Mouse (Mus musculus) CH12.LX (cell line): ENCODE results near the gene Gpm6b. TPM values are rescaled to one million over a fixed set of nuclear protein-coding genes. Genes with fewer than 3 reads are reported as not detected.

ENCODE experiments used
- DNase-seq: peaks from one replicate; pipeline ENCODE4 v3.0.0-alpha.2; 2013; ENCODE audit errors: extremely low read depth
- H3K27ac ChIP-seq: 2 replicates; pipeline ENCODE4 v1.5.1; 2012; ENCODE audit warnings: low read depth, mild to moderate bottlenecking, control low read depth, moderate library complexity; ENCODE audit not compliant: insufficient read depth
- H3K27me3 ChIP-seq: replicated peaks from 2 replicates; pipeline ENCODE3; 2012; ENCODE audit warnings: inconsistent platforms
- H3K36me3 ChIP-seq, 2 experiments: replicated peaks in 1 of 2; 2 replicates each; pipeline versions ENCODE3 to v1.6.1; 2012; ENCODE audit warnings: inconsistent platforms in 1 of 2, low read length in 1 of 2, mild to moderate bottlenecking in 1 of 2, mixed read lengths in 1 of 2, moderate library complexity in 1 of 2; ENCODE audit not compliant: control insufficient read depth in 1 of 2, insufficient read depth in 1 of 2
- H3K4me1 ChIP-seq, 2 experiments: 2 replicates each; pipeline ENCODE4 v1.6.1; 2012; ENCODE audit warnings: inconsistent platforms in 1 of 2, moderate library complexity in 1 of 2; ENCODE audit not compliant: insufficient read depth in 2 of 2, control insufficient read depth in 1 of 2
- H3K4me2 ChIP-seq: 2 replicates; pipeline ENCODE4 v1.6.1; 2012; ENCODE audit warnings: low read depth, mild to moderate bottlenecking, control low read depth; ENCODE audit not compliant: poor library complexity, insufficient read depth, severe bottlenecking
- H3K4me3 ChIP-seq, 3 experiments: fragments of 150-350 bp in 1 of 3; sonication (generic) in 1 of 3; replicated peaks in 1 of 3; 2 replicates each; pipeline versions ENCODE3 to v1.5.1; 2011 to 2012; ENCODE audit warnings: low read depth in 2 of 3, low read length in 2 of 3, mild to moderate bottlenecking in 2 of 3, moderate library complexity in 2 of 3, control low read depth in 1 of 3, improper control_type of control experiment in 1 of 3, inconsistent platforms in 1 of 3, mixed read lengths in 1 of 3; ENCODE audit not compliant: poor library complexity in 1 of 3
- H3K79me2 ChIP-seq: replicated peaks from 2 replicates; pipeline ENCODE4 v1.6.1; 2012; ENCODE audit warnings: mild to moderate bottlenecking, moderate library complexity; ENCODE audit not compliant: control insufficient read depth, poor library complexity, insufficient read depth, severe bottlenecking; ENCODE audit errors: extremely low read depth
- H3K9ac ChIP-seq: 2 replicates; pipeline ENCODE4 v1.6.1; 2012; ENCODE audit warnings: low read depth, mild to moderate bottlenecking, control low read depth, moderate library complexity; ENCODE audit not compliant: insufficient read depth
- H3K9me3 ChIP-seq: replicated peaks from 2 replicates; pipeline ENCODE3; 2012; ENCODE audit warnings: low read length, inconsistent platforms, mixed read lengths
- BHLHE40 ChIP-seq: IDR thresholded peaks from 2 replicates; pipeline ENCODE4 v1.6.1; 2011; ENCODE audit warnings: mild to moderate bottlenecking, low read depth, low read length, improper control_type of control experiment
- CHD1 ChIP-seq: IDR thresholded peaks from 2 replicates; pipeline ENCODE4 v1.6.1; 2012; ENCODE audit warnings: low read depth, low read length, improper control_type of control experiment, inconsistent platforms
- CTCF ChIP-seq, 2 experiments: IDR thresholded peaks in 1 of 2; conservative IDR thresholded peaks in 1 of 2; 2 replicates each; pipeline ENCODE4 v1.5.1; 2011 to 2012; ENCODE audit warnings: low read depth in 2 of 2, low read length in 2 of 2, improper control_type of control experiment in 1 of 2, inconsistent platforms in 1 of 2, mild to moderate bottlenecking in 1 of 2, moderate library complexity in 1 of 2
- E2F4 ChIP-seq: IDR thresholded peaks from 2 replicates; pipeline ENCODE4 v1.6.1; 2011; ENCODE audit warnings: low read depth, low read length, improper control_type of control experiment; ENCODE audit not compliant: insufficient replicate concordance
- ELF1 ChIP-seq: IDR thresholded peaks from 2 replicates; pipeline ENCODE4 v1.6.1; 2014; ENCODE audit warnings: low read depth, mild to moderate bottlenecking, inconsistent platforms, low read length, improper control_type of control experiment
- EP300 ChIP-seq: IDR thresholded peaks from 2 replicates; pipeline ENCODE4 v1.6.1; 2011; ENCODE audit warnings: low read length, improper control_type of control experiment
- GABPA ChIP-seq: IDR thresholded peaks from 2 replicates; pipeline ENCODE4 v1.6.1; 2012; ENCODE audit warnings: low read depth, low read length, improper control_type of control experiment, inconsistent platforms; ENCODE audit not compliant: insufficient replicate concordance
- HCFC1 ChIP-seq: IDR thresholded peaks from 2 replicates; pipeline ENCODE4 v1.6.1; 2012; ENCODE audit warnings: low read depth, mild to moderate bottlenecking, inconsistent platforms, low read length, improper control_type of control experiment
- IRF4 ChIP-seq: IDR thresholded peaks from 2 replicates; pipeline ENCODE4 v1.6.1; 2014; ENCODE audit warnings: low read depth, mild to moderate bottlenecking, inconsistent platforms, low read length, improper control_type of control experiment
- JUN ChIP-seq: IDR thresholded peaks from 2 replicates; pipeline ENCODE4 v1.6.1; 2011; ENCODE audit warnings: low read depth, mild to moderate bottlenecking, low read length, improper control_type of control experiment, moderate library complexity; ENCODE audit not compliant: insufficient read depth
- JUND ChIP-seq: conservative IDR thresholded peaks from 2 replicates; pipeline ENCODE4 v1.6.1; 2011; ENCODE audit warnings: low read depth, low read length, improper control_type of control experiment
- MAX ChIP-seq: IDR thresholded peaks from 2 replicates; pipeline ENCODE4 v1.6.1; 2011; ENCODE audit warnings: low read length, improper control_type of control experiment
- MAZ ChIP-seq: IDR thresholded peaks from 2 replicates; pipeline ENCODE4 v1.6.1; 2012; ENCODE audit warnings: low read depth, mild to moderate bottlenecking, inconsistent platforms, low read length, improper control_type of control experiment, moderate library complexity
- MEF2A ChIP-seq: IDR thresholded peaks from 2 replicates; pipeline ENCODE4 v1.6.1; 2014; ENCODE audit warnings: low read depth, mild to moderate bottlenecking, inconsistent platforms, low read length, improper control_type of control experiment, borderline replicate concordance
- MYC ChIP-seq: IDR thresholded peaks from 2 replicates; pipeline ENCODE4 v1.6.1; 2011; ENCODE audit warnings: low read depth, mild to moderate bottlenecking, improper control_type of control experiment, low read length
- NELFE ChIP-seq: IDR thresholded peaks from 2 replicates; pipeline ENCODE4 v1.6.1; 2011; ENCODE audit warnings: low read depth, low read length, improper control_type of control experiment
- NRF1 ChIP-seq: IDR thresholded peaks from 2 replicates; pipeline ENCODE4 v1.6.1; 2014; ENCODE audit warnings: low read depth, mild to moderate bottlenecking, inconsistent platforms, low read length, improper control_type of control experiment, moderate library complexity
- PAX5 ChIP-seq: IDR thresholded peaks from 2 replicates; pipeline ENCODE4 v1.6.1; 2012; ENCODE audit warnings: low read length, inconsistent platforms, mixed read lengths
- POLR2A ChIP-seq: IDR thresholded peaks from 2 replicates; pipeline ENCODE4 v1.6.1; 2011; ENCODE audit warnings: low read depth, mild to moderate bottlenecking, improper control_type of control experiment, low read length
- POLR2AphosphoS2 ChIP-seq: IDR thresholded peaks from 2 replicates; pipeline ENCODE4 v1.6.1; 2011; ENCODE audit warnings: low read depth, low read length, improper control_type of control experiment
- RAD21 ChIP-seq: IDR thresholded peaks from 2 replicates; pipeline ENCODE4 v1.6.1; 2011; ENCODE audit warnings: low read depth, mild to moderate bottlenecking, low read length, improper control_type of control experiment, moderate library complexity
- RCOR1 ChIP-seq: conservative IDR thresholded peaks from 2 replicates; pipeline ENCODE4 v1.6.1; 2012; ENCODE audit warnings: low read depth, mild to moderate bottlenecking, inconsistent platforms, low read length, improper control_type of control experiment
- SIN3A ChIP-seq: IDR thresholded peaks from 2 replicates; pipeline ENCODE4 v1.6.1; 2012; ENCODE audit warnings: low read length, improper control_type of control experiment, inconsistent platforms
- SMC3 ChIP-seq: IDR thresholded peaks from 2 replicates; pipeline ENCODE4 v1.6.1; 2011; ENCODE audit warnings: low read depth, low read length, improper control_type of control experiment
- TCF12 ChIP-seq: IDR thresholded peaks from 2 replicates; pipeline ENCODE4 v1.6.1; 2014; ENCODE audit warnings: low read depth, mild to moderate bottlenecking, inconsistent platforms, low read length, improper control_type of control experiment
- UBTF ChIP-seq: IDR thresholded peaks from 2 replicates; pipeline ENCODE4 v1.6.1; 2012; ENCODE audit warnings: low read depth, mild to moderate bottlenecking, inconsistent platforms, low read length, improper control_type of control experiment, moderate library complexity
- USF2 ChIP-seq: conservative IDR thresholded peaks from 2 replicates; pipeline ENCODE4 v1.6.1; 2011; ENCODE audit warnings: low read depth, low read length, improper control_type of control experiment
- ZC3H11A ChIP-seq: IDR thresholded peaks from 2 replicates; pipeline ENCODE4 v1.6.1; 2012; ENCODE audit warnings: low read depth, mild to moderate bottlenecking, inconsistent platforms, low read length, improper control_type of control experiment
- ZMIZ1 ChIP-seq: IDR thresholded peaks from 2 replicates; pipeline ENCODE4 v1.6.1; 2012; ENCODE audit warnings: low read depth, mild to moderate bottlenecking, inconsistent platforms, low read length, improper control_type of control experiment
- dilution Hi-C: fragments of 300-500 bp; cut with MboI; formaldehyde crosslinking; loops from 2 replicates; pipeline ENCODE4 v1.14.3; 2020; ENCODE audit warnings: low sequenced_read_pairs; ENCODE audit not compliant: extremely low pct_unique_long_range_greater_than_20kb, extremely low pct_ligation_motif_present
- in situ Hi-C: fragments of 300-500 bp; cut with MboI; formaldehyde crosslinking; loops from 3 replicates; pipeline ENCODE4 v1.14.3; 2019; ENCODE audit warnings: low sequenced_read_pairs, low pct_ligation_motif_present, low pct_unique_long_range_greater_than_20kb, mixed read lengths
- polyA plus RNA-seq: library from polyadenylated mRNA; unstranded; fragments of >175 nt; gene quantifications from 2 replicates; pipeline ENCODE4 v1.2.1, GENCODE M21; 2012; ENCODE audit warnings: low read depth; ENCODE audit not compliant: insufficient read length
- total RNA-seq, 2 experiments: library from RNA; depleted of rRNA; stranded (reverse); fragments of 300-350 nt in 1 of 2; fragments of >200 nt in 1 of 2; gene quantifications; 2 replicates each; pipeline ENCODE4 v1.2.3; 2012 to 2014

The Gpm6b gene
- total and polyA plus RNA-seq, 3 experiments, result 0.64 to 1.9 (median 1.8) TPM

GRCm38 (mm10) chrX:166341795-166342194, 103.1 kb downstream of the Gpm6b start:
- no peaks in the 10 kb centered on the region for H3K36me3 ChIP-seq
- H3K79me2 ChIP-seq, result no peaks in the 10 kb centered on the region
- no peak overlapping the region for H3K4me2 ChIP-seq
- no peaks in the 10 kb centered on the region for H3K9me3 ChIP-seq
- no peak overlapping the region for H3K9ac ChIP-seq
- H3K4me3 ChIP-seq, result no peak overlapping the region
- TF ChIP-seq BHLHE40 (no peak), GABPA (no peak), EP300 (no peak), NELFE (no peak)
- dilution Hi-C loops (no loop called here), in situ Hi-C loops (no loop called here)
- no peaks in the 10 kb centered on the region for H3K27me3 ChIP-seq
- DNase-seq, result no peak
- H3K27ac ChIP-seq, result no peak overlapping the region
- no peaks in the 10 kb centered on the region for H3K4me1 ChIP-seq

GRCm38 (mm10) chrX:166344228-166345015, 105.7 kb downstream of the Gpm6b start:
- H3K4me2 ChIP-seq, result no peak overlapping the region
- dilution Hi-C loops, result no loop called here

GRCm38 (mm10) chrX:166348086-166348485, 109.4 kb downstream of the Gpm6b start:
- Histone ChIP-seq H3K9ac (no peak overlapping the region), H3K4me3 (no peak overlapping the region), H3K9me3 (no peaks in the 10 kb centered on the region), H3K27ac (no peak overlapping the region), H3K27me3 (no peaks in the 10 kb centered on the region), H3K79me2 (no peaks in the 10 kb centered on the region), H3K36me3 (no peaks in the 10 kb centered on the region), H3K4me2 (no peak overlapping the region), H3K4me1 (no peaks in the 10 kb centered on the region)
- in situ Hi-C loops (no loop called here), dilution Hi-C loops (no loop called here)
- TF ChIP-seq POLR2AphosphoS2 (no peak), JUND (no peak), SIN3A (no peak), CTCF (conservative IDR thresholded peaks at IDR 0.05 in 1 of 2, IDR thresholded peaks at IDR 0.05 in 1 of 2; ENCODE audit: low read depth in 2 of 2, low read length in 2 of 2) (no peak), E2F4 (no peak), ELF1 (no peak), JUN (no peak), MAX (no peak), HCFC1 (no peak), CHD1 (no peak), MAZ (no peak)
- no peak for DNase-seq

More at GRCm38 (mm10) chrX:166344228-166345015, 105.7 kb downstream of the Gpm6b start:
- Histone ChIP-seq H3K4me1 (no peaks in the 10 kb centered on the region), H3K79me2 (no peaks in the 10 kb centered on the region), H3K27ac (no peak overlapping the region), H3K27me3 (no peaks in the 10 kb centered on the region), H3K9ac (no peak overlapping the region), H3K9me3 (no peaks in the 10 kb centered on the region), H3K36me3 (no peaks in the 10 kb centered on the region), H3K4me3 (no peak overlapping the region)
- no peak for TF ChIP-seq RCOR1
- no peak for TF ChIP-seq RAD21
- TF ChIP-seq ZC3H11A, result no peak
- TF ChIP-seq USF2, result no peak
- TF ChIP-seq NRF1, result no peak
- no peak for TF ChIP-seq ZMIZ1
- no peak for TF ChIP-seq CTCF (conservative IDR thresholded peaks at IDR 0.05 in 1 of 2, IDR thresholded peaks at IDR 0.05 in 1 of 2; ENCODE audit: low read depth in 2 of 2, low read length in 2 of 2)
- no peak for TF ChIP-seq PAX5
- no peak for TF ChIP-seq SMC3
- TF ChIP-seq TCF12, result no peak
- no peak for TF ChIP-seq JUN
- no peak for TF ChIP-seq MYC
- no peak for TF ChIP-seq IRF4
- no peak for TF ChIP-seq ELF1
- TF ChIP-seq MEF2A, result no peak
- no peak for TF ChIP-seq CHD1
- TF ChIP-seq POLR2A, result no peak
- TF ChIP-seq NELFE, result no peak
- no peak for TF ChIP-seq UBTF
- DNase-seq, result no peak
- in situ Hi-C loops, result no loop called here
